Mouse (Mus musculus): ENCODE measurements at regions not wholly inside any gene's neighbourhood (a gene's known extent, or its start where the extent isn't known, plus 50 kb on each side); places are given as distances from the start of the nearest gene placed in this dataset.

- no peak for DNase-seq
Measured at GRCm38 (mm10) chr2:9443103-9443502, 437.9 kb upstream of the 4930412O13Rik start.

DNA sequence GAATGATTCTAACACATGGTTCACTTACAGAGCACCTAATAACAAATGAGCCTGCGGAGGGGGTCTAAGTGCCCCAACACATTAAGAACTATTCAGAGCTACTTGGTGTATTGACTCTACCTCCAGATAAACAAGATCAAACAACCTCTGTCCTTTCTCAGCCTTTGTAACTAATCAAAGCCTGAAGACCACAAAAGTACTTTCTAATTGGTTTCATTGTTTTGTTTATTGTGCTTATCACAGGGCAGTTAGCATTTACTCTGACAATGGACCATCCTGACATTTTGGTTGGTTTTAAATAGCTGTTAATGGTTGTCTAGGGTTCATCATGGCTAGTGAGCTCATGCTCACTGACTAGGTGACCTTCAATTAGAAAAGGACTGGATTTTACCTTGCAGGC, 435.2 kb upstream of the 4930412O13Rik start:
- no peak for DNase-seq

- DNase-seq = no peak
Measured at GRCm38 (mm10) chr2:9464413-9464812, 416.6 kb upstream of the 4930412O13Rik start.

- no peak for DNase-seq
Measured at GRCm38 (mm10) chr2:9464818-9465217, 416.2 kb upstream of the 4930412O13Rik start.

GRCm38 (mm10) chr2:9467573-9467972, 413.5 kb upstream of the 4930412O13Rik start:
- DNase-seq = no peak

DNA sequence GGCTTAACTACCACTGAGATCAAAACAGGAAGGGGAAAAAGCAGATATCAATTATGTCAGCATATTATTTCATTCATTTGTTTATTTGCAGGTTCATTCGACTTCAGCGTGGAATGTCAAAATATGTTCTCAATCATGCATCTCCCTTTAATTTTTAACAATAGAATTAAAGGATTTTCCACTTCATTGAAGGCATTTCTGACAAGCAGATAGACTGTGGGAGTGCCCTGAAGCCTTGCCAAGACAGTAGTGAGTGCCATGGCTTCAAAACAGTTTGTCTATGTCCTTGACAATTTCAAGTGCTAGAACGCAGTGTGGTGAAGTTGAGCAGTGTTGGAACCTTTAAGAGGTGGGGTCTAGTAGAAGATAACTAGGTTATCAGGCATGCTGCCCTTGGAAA, 412.4 kb upstream of the 4930412O13Rik start:
- DNase-seq = no peak

- DNase-seq = no peak
Measured at GRCm38 (mm10) chr2:9481678-9482345, 399.2 kb upstream of the 4930412O13Rik start.

DNA sequence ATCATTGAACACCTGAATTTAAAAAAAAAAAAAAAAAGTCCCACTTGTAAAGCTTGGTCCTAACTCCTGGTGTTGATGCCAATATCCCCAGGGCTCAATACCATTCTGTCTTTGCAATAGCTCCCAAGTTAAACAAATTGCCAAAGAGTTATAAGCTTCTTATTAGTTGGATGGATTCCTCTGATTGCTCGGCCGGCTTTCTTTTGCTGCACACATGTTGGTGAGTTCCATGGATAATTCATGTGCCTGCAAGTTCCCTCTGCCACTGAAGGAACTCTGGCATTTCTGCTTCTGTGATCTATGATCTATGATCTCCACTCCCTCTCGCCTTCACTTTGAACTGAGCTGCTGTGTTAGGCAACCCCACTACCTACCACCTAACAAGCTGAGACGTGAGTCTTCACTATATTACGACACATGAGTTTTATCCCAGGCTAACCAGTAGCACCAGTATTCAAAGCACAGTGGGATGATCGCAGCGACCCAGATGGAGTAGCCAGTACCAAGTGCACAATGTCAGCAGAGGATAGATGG, 393.6 kb upstream of the 4930412O13Rik start:
- no peak for DNase-seq

DNA sequence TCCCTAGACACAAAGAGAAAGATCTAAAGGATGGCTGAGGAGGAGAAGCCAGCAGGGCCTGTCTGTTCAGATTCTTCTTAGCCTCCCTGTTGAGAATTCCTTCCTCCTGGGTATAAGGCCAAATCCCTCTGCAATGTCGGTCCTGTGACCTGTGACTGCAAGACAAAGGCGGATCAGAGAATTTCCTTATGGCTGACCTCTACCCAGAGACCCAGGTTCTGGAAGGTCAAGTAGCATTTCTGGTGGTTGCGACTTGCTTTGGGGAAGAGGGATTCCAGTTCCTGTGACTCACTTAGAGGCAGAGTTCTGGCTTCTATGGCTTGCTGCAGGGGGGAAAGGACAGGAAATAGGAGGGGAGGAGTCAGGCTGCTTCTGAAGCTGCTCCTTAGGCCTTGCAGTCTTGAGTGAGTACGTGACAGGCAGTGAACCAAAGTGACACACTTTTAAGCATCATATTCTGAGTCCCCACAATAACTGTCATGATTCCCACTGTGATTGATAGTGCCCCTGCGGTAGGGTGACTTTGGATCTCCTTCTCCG, 387.4 kb upstream of the 4930412O13Rik start:
- no peak for DNase-seq

DNA sequence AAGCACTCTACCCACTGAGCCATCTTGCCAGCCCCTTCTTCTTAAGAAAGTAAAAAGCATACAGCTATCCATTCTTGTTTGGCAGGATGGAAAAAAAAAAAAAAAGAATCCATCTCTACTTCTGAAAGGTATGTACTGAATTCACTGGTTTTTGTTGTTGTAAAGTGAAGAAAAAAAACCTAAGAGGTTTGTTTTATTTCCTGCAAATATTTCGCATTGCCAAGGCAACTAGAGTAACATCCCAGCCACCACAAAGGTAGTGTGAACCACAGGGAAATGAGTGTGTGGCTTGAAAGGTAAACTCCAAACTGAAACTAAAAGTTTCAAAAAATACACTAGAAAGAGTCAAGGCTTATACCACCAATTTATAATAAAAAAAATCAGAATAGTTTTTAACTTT, 361.0 kb upstream of the 4930412O13Rik start:
- DNase-seq = no peak

DNA sequence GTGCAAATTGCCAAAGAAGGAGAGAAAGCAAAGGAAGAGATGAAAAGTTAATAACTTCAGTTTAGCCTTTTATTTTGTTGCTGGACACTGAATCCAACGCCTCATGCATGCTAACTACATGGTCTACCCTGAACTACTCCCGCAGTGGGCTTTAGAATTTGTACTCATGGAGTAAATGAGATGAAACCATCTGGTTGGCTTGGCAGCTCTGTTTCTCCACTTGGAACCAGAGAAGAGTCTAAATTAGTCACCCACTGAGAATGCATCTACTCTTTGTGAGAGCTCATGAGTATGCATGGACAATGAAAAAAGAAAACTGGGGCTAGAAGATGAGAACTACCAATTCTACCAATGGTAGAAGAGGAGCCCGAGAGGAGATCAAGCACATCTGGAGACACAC, 355.1 kb upstream of the 4930412O13Rik start:
- DNase-seq = no peak

DNA sequence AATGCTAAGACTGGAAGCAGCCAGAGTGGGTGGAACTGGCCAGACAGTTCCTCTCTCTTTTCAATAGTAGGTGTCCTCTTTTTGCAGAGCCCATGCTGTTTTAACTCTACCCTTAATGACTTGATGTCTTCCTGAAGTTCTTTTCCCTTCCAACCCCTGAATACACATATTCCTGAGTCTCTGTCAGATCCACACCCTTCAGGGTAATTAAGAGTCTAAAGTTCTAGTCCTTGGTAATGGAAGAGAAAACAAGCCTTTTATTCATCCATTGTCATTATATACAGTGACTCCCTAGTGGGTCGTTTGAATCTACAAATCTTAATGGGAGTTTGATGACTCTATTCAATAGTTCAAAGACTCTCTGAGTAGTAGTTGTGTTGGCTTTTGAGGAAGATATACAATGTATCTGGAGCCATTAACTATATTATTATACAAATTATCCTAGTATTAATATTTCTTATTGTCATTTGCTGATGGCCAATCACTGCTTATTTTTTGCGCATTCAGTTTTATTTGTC, 345.9 kb upstream of the 4930412O13Rik start:
- no peak for DNase-seq

DNA sequence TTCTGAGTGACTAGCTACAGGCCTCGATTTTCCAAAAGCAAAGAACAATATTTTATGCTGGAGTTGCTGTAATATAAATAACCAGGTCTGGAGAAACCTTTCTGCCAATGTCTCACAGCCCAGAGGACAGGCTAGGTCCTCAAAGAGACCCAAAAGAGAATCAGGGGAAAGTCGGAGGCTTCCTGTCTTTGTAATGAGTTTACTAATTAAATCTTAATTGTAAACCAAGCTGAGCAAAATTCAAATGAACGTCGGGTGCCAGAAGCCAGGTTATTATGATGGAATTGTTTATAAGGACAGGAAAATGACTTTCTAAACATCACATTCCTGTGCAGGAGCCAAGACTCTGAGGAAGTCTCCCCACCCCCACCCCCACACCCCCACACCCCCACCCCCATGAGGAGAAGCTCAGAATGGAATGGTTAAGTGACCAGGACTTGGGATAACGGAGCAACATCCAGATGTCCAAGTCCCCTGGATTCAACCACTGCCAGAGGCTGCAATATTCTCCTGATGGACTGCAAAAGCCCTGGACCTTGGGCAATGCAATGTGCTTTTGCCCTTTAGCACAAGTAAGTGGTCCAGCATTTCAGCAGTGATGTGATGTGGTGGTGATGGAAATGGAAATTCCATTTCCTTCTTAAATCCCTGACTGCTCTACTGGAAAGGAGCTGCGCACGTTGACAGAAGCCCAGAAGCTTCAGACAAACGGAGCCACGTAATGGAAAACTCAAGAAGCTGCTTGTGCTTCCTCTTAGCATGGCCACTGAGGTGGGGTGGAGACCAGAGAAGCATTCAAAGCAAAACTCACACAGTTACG, 333.1 kb upstream of the 4930412O13Rik start:
- DNase-seq = no peak

GRCm38 (mm10) chr2:9553313-9553712, 327.7 kb upstream of the 4930412O13Rik start:
- no peak for DNase-seq

DNA sequence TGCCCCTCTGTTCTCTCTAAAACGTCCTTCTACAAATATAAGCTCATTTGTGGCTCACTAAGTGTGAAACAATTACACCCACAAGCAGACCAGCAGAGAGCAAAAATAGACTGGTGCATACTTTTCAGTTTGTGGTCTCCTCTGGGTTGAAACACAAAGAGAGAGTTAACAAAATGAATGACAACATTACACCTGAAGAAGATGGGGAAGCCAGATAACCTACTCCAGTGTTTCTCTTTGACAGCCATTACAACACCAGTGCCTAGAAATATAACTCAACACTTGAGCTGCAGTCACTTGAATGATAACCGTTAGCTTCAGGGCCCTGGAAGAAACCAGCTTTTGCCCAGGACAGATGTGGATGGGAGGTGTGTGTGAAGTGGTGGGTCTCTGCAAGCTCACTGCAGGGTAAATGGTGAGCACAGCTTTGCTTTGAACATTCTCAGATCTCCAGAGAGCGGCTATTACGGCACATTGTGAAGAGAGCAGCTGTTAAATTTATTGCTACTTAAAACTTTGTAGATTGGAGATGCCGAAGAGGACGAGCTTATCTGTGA, 316.5 kb upstream of the 4930412O13Rik start:
- no peak for DNase-seq

- DNase-seq = no peak
Measured at GRCm38 (mm10) chr2:9569220-9569619, 311.8 kb upstream of the 4930412O13Rik start.

GRCm38 (mm10) chr2:9574196-9574595, 306.9 kb upstream of the 4930412O13Rik start:
- DNase-seq = no peak

GRCm38 (mm10) chr2:9574651-9575050, 306.4 kb upstream of the 4930412O13Rik start:
- DNase-seq = no peak

GRCm38 (mm10) chr2:9577868-9578267, 303.2 kb upstream of the 4930412O13Rik start:
- DNase-seq = no peak

DNA sequence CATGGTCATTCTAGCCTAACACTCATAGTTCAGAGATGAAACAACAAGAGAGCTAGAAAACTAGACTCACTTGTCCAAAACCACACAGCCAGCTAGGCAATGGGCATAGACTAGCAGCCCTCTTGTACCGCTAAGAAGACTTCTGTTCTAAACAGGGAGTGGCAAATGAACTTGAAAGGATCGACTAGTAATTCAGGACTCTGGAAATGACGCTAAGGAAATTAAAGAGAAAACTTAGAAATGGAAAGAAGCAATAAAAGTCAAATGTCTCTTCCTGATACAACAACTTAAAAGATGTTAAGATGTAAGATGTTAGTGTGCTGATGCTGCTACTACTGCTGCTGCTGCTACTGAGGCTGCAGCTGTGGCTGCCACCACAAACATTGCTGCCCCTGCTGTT, 293.7 kb upstream of the 4930412O13Rik start:
- DNase-seq = no peak

DNA sequence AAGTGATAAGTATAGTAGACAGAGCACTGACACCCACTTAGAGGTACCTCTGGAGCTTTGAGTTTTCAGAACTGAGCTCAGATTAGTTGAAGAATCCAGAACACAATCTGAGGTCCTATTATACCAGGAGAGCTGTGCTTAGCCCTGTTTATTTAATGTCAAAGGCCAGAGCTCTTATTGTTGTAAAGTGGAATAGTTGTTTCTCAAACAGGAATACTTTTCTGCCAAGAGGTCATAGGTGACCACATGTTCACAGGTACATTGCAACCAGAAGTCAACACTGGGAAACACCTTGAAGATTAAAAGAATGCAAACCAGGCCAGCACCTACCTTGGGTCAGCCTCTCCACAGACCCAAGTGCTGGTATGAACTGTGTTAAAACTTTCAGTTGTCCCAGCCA, 291.9 kb upstream of the 4930412O13Rik start:
- DNase-seq = no peak

DNA sequence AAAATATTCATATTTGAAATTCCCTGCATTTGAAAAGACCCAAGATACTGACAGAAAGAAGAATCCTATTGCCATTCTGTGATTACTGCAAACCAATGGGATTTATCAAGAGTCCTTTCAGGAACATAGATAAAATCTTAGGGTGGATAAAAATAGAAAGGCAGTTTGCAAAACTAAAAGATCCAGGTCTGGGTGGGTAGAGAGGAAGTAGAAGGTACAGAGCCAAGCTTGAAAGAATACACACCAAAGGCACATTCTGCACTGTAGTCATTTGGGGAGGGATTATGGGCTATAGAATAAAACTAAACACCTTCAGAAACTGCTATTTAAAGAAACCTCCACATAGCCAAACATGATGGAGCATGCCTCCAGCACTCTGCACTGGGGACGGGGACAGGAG, 288.5 kb upstream of the 4930412O13Rik start:
- DNase-seq = no peak

DNA sequence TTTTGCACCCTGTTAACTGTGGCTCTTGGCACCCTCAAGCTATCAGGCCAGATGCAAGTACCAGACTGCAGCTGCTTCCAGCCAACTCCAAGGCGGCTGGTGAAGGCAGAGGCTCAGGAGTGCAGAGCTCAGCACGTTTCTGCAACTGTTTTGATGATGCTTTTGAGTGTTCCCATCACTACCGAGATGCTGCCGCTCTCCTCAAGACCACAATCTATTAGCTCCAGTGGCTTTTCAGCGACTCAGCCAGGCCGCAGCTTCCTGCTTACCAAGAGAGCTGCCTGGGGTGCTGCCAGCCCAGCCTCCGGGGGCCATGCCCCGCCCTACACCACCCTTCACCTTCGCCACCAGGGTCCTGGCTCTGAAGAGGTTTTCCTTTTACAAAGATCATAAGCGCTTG, 287.1 kb upstream of the 4930412O13Rik start:
- DNase-seq = no peak

Measured in cerebellum, adult 11-12 months (tissue).